Mouse (Mus musculus) common myeloid progenitor, adult 5-6 weeks (primary cell): Measurements from ENCODE around the gene Pdilt. TPM values are rescaled to one million over a fixed set of nuclear protein-coding genes. Genes with fewer than 3 reads are reported as not detected.

Source experiments
- ATAC-seq: replicated peaks from 2 replicates; pipeline ENCODE4 v1.8.0; 2016; ENCODE audit warnings: low read depth, mild to moderate bottlenecking, moderate TSS enrichment, inconsistent platforms; ENCODE audit not compliant: poor library complexity, severe bottlenecking
- total RNA-seq: library from RNA; stranded (forward); fragments of 200-1000, 187-1606 nt; gene quantifications from 2 replicates; pipeline ENCODE4 v1.2.3, GENCODE M21; 2017

The Pdilt gene
- total RNA-seq, 1 experiment from 2014 or later = not detected

DNA sequence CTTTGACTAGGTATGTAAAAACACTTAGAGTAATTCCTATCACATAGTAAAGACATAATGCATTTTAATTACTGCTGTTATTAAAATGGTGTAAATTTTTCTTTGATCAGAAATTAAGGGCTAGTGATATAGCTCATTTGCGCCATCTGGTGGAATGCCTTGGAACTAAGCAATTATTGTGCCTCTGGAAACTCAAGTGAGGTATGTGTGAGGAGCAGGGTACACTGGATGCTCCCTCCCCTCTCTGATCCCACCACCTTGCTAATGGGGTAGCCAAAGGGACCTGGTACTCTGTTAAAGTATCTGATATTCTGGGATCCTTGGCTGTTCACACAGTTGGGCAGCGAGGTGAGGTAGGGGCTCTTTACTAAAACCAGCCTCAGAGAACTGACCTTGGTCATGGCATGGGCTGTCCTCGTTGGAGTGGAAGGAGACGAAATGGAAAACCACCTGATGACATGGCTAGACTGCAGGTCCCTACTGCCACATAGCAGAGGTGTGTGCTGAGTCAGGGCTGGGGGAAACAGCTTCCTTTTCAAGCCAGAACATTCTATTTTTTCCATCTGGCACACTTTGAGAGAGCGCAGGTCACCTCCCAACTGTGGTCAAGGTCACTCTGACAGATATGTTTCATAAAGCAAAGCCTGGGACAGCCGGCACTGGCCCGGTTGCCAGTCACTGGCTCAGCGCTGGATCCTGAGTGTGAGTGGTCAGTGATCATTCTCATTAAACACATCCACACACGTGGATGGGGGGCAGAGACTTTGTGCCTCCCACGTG is 7.6 kb downstream of the Pdilt start:
- peak; percentile 57; the same call in 1 of the 2 replicates for ATAC-seq

DNA sequence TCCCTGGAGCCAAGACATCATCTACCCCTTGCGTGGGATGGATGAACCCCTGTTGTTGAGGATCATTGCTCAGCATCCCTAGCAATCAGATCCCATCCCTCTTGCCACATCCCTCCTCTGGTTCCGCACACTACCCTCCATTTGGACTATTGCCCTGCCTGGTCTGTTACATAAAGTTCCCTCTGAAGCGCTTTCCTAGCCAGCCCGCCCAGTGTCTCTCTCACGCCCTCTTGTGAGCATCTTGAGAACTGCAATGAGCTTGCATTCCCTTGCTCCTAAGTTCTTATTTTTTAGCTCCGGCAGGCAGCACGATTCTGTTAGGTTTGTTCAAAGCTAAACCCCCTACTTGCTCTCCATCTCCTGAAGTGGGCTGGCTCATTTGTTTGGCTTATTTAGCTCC is 10.2 kb downstream of the Pdilt start:
- ATAC-seq = peak; percentile 63; the same call in 1 of the 2 replicates

DNA sequence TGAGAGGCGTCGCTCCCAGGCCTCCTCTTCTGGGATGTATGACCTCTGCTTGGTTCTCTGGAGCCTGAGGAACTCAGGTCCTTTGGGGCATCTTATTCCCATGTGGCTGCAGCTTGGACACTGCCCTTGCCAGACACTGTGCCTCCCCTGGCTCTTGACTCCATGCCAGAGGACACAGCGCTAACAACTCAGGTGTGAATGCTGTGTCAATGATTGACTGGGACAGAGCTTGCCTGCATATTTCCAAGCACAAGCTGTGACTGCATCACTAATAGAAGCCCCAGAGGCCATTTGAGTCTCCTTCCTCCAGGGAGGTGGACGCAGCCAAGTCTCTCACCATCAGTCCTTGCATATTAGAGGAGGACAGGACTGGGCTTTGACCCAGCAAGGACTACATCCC is 12.1 kb downstream of the Pdilt start:
- no peak for ATAC-seq

DNA sequence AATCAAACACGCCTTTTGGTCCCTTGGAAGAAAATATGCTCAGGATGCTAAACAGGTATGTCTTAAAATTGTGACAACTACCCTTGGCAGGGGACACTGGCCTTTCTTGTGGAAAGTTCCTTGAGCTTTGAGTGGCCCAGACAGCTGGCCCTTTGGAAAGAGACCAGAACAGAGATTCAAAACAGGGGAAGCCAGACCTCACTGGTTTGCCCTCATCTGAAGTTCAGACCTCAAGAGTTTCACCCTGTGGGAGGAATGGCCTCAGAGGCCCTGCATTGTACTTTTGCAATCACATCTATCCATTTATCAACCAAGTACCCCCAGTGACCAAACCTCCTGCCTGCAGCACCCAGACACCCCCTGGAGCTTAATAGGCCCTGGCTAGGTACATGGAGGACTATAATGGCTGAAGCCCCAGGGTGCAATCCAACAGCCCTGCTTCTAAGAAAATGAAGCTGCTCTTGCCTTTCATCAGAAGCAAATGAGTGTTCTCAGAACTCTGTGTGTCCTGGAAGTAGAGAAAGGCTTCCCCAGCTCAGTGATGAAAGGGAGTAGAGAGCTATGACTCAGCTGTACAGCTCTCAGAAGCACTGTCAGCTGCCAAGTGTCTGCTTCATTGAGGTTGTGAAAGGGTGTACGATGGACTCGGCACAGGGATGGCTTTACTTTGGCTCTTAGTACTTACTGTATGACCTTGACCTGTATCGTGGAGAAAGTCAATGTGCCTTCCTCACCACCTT is 33.1 kb downstream of the Pdilt start:
- no peak for ATAC-seq

DNA sequence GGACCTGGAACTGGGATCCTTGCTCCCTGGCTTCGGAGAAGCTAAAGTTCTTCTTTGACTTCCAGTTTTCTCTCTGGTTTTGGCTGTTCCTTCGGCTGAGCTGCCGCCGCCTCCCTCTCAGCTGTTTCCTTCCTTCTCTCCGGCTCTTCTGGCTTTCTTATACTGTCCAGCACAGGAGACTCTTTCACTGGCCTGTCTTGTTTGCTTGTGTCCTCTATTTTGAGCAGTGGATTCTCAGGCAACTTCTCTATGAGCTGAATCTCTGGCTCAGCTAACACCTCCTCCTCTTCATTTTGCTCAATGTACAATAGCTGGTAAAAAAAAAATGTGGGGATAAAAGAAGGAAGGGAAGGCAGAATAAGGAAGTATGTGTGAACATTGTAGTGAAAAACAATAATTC is 36.6 kb downstream of the Pdilt start:
- ATAC-seq = no peak

DNA sequence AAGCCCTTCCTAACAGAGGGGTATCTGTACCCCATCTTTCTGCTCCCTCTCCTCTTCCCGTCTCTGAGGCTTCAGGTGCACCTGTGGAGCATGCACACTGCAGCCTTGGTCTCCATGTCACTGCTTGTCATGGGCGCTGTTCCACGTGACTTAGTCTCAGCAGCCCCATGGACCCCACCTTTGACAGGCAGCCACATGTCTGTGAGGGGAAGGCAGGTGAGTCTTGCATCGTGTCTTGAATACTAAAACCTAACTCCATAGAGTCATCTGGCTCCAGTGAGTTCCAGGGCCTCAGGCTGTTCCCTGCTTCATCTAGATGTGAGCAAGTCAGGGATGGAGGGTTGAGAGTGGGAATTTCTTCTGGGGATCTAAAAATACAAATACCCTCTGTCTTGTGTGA is 39.1 kb downstream of the Pdilt start:
- ATAC-seq = no peak

DNA sequence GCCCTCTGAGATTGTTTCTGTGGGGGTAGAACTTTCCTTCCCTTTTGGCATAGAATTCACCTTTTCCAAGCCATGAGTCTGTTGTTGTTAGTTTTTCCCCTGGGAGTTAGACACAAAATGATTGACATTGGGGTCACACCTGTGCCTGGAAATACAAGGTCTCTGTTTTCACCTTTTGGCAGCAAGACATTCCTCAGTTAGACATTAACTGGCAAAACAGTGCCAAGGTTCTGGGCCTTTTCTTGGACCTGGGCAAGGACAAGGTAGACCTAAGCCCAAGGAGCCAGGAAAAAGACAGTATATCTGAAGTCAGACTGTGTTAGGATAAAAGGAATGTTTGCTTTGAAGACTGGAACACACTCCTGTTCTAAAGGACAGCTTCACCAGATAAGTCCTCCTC is 44.0 kb downstream of the Pdilt start, which contains the start of gene Umod:
Gene Umod, minus strand, starts transcription at position 27 of the 400 bp plus-strand sequence.
- ATAC-seq = no peak

DNA sequence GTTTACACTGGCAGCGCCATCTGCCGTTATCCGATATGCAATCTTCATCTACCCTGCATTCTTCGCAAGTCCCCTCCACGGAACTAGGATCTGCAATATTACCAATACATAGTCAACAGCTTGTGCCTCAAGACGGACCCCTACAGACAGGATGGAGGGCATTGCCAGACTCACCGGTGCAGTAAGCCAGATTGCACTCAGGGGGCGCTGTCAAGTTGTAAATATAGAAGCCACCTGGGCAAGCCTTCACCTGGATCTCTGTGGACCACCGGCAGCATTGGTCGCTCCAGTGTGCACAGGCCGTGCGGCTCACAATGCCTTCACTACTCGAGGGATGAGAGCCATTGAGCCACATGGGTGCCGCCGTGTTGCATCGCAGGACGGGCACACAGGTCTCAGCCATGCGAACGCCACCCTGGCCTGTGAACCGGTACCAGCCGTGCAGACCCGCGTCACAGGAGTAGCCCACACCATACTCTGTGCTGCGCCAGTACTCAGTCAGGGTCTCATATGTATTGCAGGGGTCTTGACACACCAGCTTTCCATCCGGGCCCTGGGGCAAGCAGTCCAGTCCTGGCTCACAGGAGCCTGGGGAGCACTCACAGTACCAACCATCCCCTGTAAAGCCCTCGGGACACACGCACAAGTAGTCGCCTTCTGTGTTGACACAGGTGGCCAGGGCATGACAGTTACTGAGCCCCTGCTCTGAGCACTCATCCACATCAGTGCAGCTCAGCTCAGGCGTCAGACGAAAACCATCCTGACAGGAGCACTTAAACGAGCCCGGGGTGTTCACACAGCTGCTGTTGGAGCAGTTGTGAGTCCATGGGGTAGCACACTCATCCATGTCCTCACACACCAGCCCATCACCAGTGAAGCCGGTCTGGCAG is 46.5 kb downstream of the Pdilt start:
- ATAC-seq = no peak

DNA sequence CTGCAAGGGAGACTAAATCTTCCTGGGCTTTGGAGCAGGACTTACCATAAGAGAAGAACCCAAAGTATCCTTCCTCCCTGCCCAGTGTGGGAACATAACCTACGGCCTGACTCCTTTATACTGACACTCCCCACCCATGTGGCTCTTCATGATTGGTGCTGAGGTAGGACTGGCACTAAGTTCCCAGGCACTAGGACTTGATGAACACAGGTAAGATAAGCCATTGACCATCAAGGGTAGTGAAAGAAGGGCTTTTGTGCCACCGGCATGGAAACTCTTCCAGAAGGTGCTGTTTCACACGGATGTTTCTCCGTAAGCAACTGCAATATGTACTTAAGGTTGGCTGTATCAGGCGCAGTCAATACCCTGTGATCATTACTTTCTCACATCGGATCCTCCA is 64.1 kb downstream of the Pdilt start, which contains the start of gene Gp2:
Gene Gp2, minus strand, starts transcription at position 101 of the 400 bp plus-strand sequence.
- ATAC-seq = no peak

DNA sequence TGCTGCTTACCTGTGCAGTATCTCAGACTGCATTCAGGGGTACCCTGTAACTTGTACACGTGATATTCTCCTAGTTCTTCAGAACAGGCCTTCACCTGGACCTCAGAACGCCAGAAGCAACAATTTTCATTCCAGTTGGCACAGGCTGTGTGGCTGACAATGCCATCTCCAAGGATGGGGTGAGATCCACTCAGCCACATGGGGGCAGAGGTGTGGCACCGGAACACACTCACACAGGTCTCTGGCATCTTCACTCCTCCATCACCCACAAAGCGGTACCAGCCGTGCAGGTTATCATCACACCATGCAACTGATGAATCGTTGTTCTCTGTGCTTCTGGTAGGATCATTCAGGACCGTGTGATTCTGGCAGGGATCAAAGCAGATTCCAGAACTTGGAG is 69.1 kb downstream of the Pdilt start:
- ATAC-seq = no peak

DNA sequence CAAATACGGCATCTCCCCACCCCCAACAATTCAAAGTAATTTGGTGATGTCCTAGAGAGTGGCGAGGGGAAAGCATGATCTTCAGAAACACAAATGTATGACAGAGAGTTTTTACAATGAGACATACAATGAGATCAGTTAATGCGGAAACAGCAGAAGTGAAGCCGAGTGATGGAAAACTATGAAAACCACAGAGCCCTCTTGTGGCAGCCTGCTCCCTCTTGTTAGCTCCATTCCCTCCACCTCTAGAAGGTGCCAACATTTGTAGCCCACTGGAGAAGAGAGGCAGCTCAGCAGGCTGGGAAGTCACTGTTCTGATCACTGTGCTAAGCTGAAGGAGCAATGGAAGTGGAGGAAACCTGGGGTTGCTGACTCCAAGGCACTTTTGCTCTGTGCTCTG is 79.4 kb downstream of the Pdilt start:
- 0 out of 2 replicates have a peak, but pooled peaks have one; percentile 54 for ATAC-seq

DNA sequence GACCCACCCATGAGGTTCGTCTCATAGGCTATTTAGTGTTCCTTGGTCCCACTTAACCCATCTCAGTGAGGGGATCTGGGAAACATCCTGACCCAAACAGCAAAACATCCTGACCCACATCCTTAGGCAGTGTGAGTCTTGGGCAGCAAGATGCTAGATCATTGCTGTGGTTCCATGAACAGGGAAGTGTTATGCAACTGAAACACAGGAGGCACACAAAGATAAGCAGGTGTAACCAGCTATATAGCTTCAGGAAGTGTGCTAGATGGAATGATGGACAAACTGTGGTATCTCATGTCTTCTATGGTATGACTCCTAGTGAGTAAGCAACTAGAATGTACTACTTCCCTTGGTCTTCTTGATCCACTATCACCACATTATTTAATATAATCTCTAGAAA is 81.4 kb downstream of the Pdilt start:
- peak; percentile 72 for ATAC-seq

Other genes with a start within 250 kb of the Pdilt start
- not detected in 2 replicates for gene Gp2, start 64.2 kb downstream of the Pdilt start, total RNA-seq
- not detected in 2 replicates for gene Umod, start 44.2 kb downstream of the Pdilt start, total RNA-seq
- not detected in 2 replicates for gene Acsm5, start 4.0 kb downstream of the Pdilt start, total RNA-seq
- not detected in 2 replicates for gene Acsm2, start 30.9 kb upstream of the Pdilt start, total RNA-seq
- not detected in 2 replicates for gene Acsm1, start 83.5 kb upstream of the Pdilt start, total RNA-seq
- not detected in 2 replicates for gene Acsm4, start 166.5 kb upstream of the Pdilt start, total RNA-seq
- 124 and 137 TPM in 2 replicates for gene Thumpd1, start 197.3 kb upstream of the Pdilt start, total RNA-seq
- gene Acsm3, start 237.4 kb upstream of the Pdilt start, total RNA-seq = 0.05 and 0.10 TPM in 2 replicates